Mouse (Mus musculus) testis, adult 2 months (tissue): Measurements from ENCODE around the gene Slc43a1.

Source experiments
- CTCF ChIP-seq: fragments of 200-500 bp; IDR thresholded peaks from 2 replicates; pipeline ENCODE4 v1.5.1; 2012; ENCODE audit warnings: low read depth, mild to moderate bottlenecking, inconsistent platforms, low read length, moderate library complexity; ENCODE audit not compliant: control insufficient read depth, insufficient read depth, insufficient replicate concordance
- POLR2A ChIP-seq: fragments of 200-500 bp; IDR thresholded peaks from 2 replicates; pipeline ENCODE4 v1.6.1; 2012; ENCODE audit warnings: low read depth, mild to moderate bottlenecking, inconsistent platforms, low read length, moderate library complexity; ENCODE audit not compliant: control insufficient read depth

GRCm38 (mm10) chr2:84851130-84852040 is 12.7 kb downstream of the Slc43a1 start:
- TF ChIP-seq CTCF (no peak), POLR2A (no peak)
